9 mouse cellular contexts compared by ENCODE assay signal in the genomic region with DNA sequence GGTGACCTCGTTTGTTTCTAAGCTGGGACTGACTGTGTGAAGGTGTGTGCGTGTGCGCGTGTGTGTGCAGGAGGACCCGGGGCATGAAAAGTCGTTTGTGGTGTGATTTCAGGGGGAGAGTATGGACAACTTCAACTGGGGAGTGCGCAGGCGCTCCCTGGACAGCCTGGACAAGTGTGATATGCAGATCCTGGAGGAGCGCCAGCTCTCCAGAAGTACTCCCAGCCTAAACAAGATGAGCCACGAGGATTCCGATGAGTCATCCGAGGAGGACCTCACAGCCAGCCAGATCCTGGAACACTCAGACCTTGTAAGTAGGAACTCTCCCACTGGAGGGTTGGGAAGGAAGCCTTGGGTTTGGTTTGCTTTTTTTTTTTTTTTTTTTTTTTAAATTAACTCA. TPM values are rescaled to one million over a fixed set of nuclear protein-coding genes. Genes with fewer than 3 reads are reported as not detected.
DNase-seq lines count a peak whose midpoint lies in the region; ATAC-seq and TF ChIP-seq lines count a peak whose summit lies in the region.
"Had no signal": no experiment of that assay in that cellular context is flagged by ENCODE, and none has a peak within 500 bp of the region (broad histone marks: within the 10 kb centered on the region; RNA-seq: fewer than 3 reads in every experiment).

No protein-coding gene starts in this region.

- H3K9ac ChIP-seq in hindbrain, embryonic 14.5 days: no peak overlapping the region
- H3K9ac ChIP-seq in hindbrain, embryonic 11.5 days (ENCODE audit: low read depth, low read length): no peak overlapping the region
- H3K9ac ChIP-seq in heart, adult 2 months (ENCODE audit: low read depth, low read length): peak overlapping the region; percentile 36; the same call in 1 of the 2 replicates
- H3K9ac ChIP-seq in kidney, postnatal 0 days (ENCODE audit: low read depth, low read length): no peak overlapping the region
- no peak overlapping the region for H3K9ac ChIP-seq in liver, embryonic 13.5 days
- H3K9ac ChIP-seq: hindbrain, embryonic 15.5 days had no signal

- H3K4me1 ChIP-seq in hindbrain, embryonic 14.5 days (replicated peaks; ENCODE audit: control insufficient read depth, insufficient read depth, low read length): no peaks in the 10 kb centered on the region
- no peaks in the 10 kb centered on the region for H3K4me1 ChIP-seq in hindbrain, embryonic 11.5 days (replicated peaks; ENCODE audit: control insufficient read depth, insufficient read depth, low read length)
- H3K4me1 ChIP-seq in heart, adult 2 months (ENCODE audit: control insufficient read depth, insufficient read depth, low read length): peaks cover 10% of the 10 kb centered on the region
- H3K4me1 ChIP-seq in kidney, postnatal 0 days (replicated peaks; ENCODE audit: insufficient read depth, low read length): no peaks in the 10 kb centered on the region
- peaks cover 16% of the 10 kb centered on the region for H3K4me1 ChIP-seq in liver, embryonic 13.5 days (replicated peaks)
- H3K4me1 ChIP-seq: hindbrain, embryonic 15.5 days had no signal

- peak; percentile 90 for TF ChIP-seq EP300 in heart, adult 2 months (IDR thresholded peaks at IDR 0.05; ENCODE audit: insufficient read depth, low read depth, low read length)

- 81% methylated on average over 12 of the region's 12 CpGs for WGBS in hindbrain, embryonic 14.5 days
- WGBS in hindbrain, embryonic 11.5 days: 87% methylated on average over 12 of the region's 12 CpGs
- 6% methylated on average over 12 of the region's 12 CpGs for WGBS in heart, adult 2 months
- WGBS in kidney, postnatal 0 days: 51% methylated on average over 12 of the region's 12 CpGs
- WGBS in liver, embryonic 13.5 days (ENCODE audit: insufficient replicate concordance): 66% methylated on average over 12 of the region's 12 CpGs

- intact Hi-C loops in heart, adult 2 months (cut with DNase I): no loop called here

- H3K36me3 ChIP-seq in hindbrain, embryonic 14.5 days (replicated peaks; ENCODE audit: control insufficient read depth, insufficient read depth): peaks cover 55% of the 10 kb centered on the region
- H3K36me3 ChIP-seq in hindbrain, embryonic 11.5 days (ENCODE audit: control insufficient read depth, insufficient read depth, low read length): no peaks in the 10 kb centered on the region
- H3K36me3 ChIP-seq in heart, adult 2 months (ENCODE audit: control insufficient read depth, insufficient read depth, low read length): peaks cover 31% of the 10 kb centered on the region
- H3K36me3 ChIP-seq in kidney, postnatal 0 days (ENCODE audit: insufficient read depth, low read length): no peaks in the 10 kb centered on the region
- H3K36me3 ChIP-seq in liver, embryonic 13.5 days: no peaks in the 10 kb centered on the region

- TF ChIP-seq CTCF in heart, adult 2 months (IDR thresholded peaks at IDR 0.05): no peak
- TF ChIP-seq CTCF in kidney, postnatal 0 days (IDR thresholded peaks at IDR 0.05; ENCODE audit: low read depth): no peak

- H3K9me3 ChIP-seq in hindbrain, embryonic 14.5 days (ENCODE audit: control insufficient read depth, low read length): no peaks in the 10 kb centered on the region
- H3K9me3 ChIP-seq in hindbrain, embryonic 11.5 days (ENCODE audit: control insufficient read depth, low read length): no peaks in the 10 kb centered on the region
- H3K9me3 ChIP-seq in kidney, postnatal 0 days (replicated peaks; ENCODE audit: low read length): no peaks in the 10 kb centered on the region
- H3K9me3 ChIP-seq in liver, embryonic 13.5 days (replicated peaks): no peaks in the 10 kb centered on the region
- H3K9me3 ChIP-seq: hindbrain, embryonic 15.5 days had no signal

- no peak for ATAC-seq in hindbrain, embryonic 14.5 days (ENCODE audit: low FRiP score)
- no peak for ATAC-seq in hindbrain, embryonic 11.5 days (ENCODE audit: low FRiP score)
- peak; percentile 89 for ATAC-seq in kidney, postnatal 0 days (replicated peaks; ENCODE audit: low FRiP score, low read depth)
- peak; percentile 69 for ATAC-seq in liver, embryonic 13.5 days (ENCODE audit: low read depth)

- H3K4me2 ChIP-seq in hindbrain, embryonic 14.5 days (replicated peaks): no peak overlapping the region
- no peak overlapping the region for H3K4me2 ChIP-seq in hindbrain, embryonic 11.5 days (replicated peaks; ENCODE audit: low read depth, low read length)
- peak overlapping the region; percentile 26; the same call in 1 of the 2 replicates for H3K4me2 ChIP-seq in kidney, postnatal 0 days (ENCODE audit: low read length)
- no peak overlapping the region for H3K4me2 ChIP-seq in liver, embryonic 13.5 days
- H3K4me2 ChIP-seq: hindbrain, embryonic 15.5 days had no signal

- peak; percentile 46 for TF ChIP-seq POLR2A in heart, adult 2 months (IDR thresholded peaks at IDR 0.05; ENCODE audit: insufficient read depth, low read depth, low read length)

- H3K4me3 ChIP-seq in hindbrain, embryonic 14.5 days (replicated peaks; ENCODE audit: low read length): no peak overlapping the region
- H3K4me3 ChIP-seq in hindbrain, embryonic 11.5 days (ENCODE audit: low read depth, low read length): no peak overlapping the region
- H3K4me3 ChIP-seq in heart, adult 2 months: peak overlapping the region; percentile 9; the same call in 1 of the 2 replicates
- no peak overlapping the region for H3K4me3 ChIP-seq in kidney, postnatal 0 days (replicated peaks; ENCODE audit: low read depth, low read length)
- H3K4me3 ChIP-seq in liver, embryonic 13.5 days (replicated peaks): no peak overlapping the region
- H3K4me3 ChIP-seq: hindbrain, embryonic 15.5 days had no signal

- no peaks in the 10 kb centered on the region; the same call in 1 of the 2 replicates for H3K79me2 ChIP-seq in heart, adult 2 months (replicated peaks; ENCODE audit: control insufficient read depth, insufficient read depth, low read length)

- no peaks in the 10 kb centered on the region for H3K27me3 ChIP-seq in hindbrain, embryonic 14.5 days (ENCODE audit: control insufficient read depth, insufficient read depth, low read length)
- no peaks in the 10 kb centered on the region for H3K27me3 ChIP-seq in hindbrain, embryonic 11.5 days (ENCODE audit: control insufficient read depth, insufficient read depth, low read length)
- no peaks in the 10 kb centered on the region for H3K27me3 ChIP-seq in heart, adult 2 months (ENCODE audit: control insufficient read depth, insufficient read depth, low read length)
- no peaks in the 10 kb centered on the region for H3K27me3 ChIP-seq in kidney, postnatal 0 days (ENCODE audit: insufficient read depth, low read length)
- H3K27me3 ChIP-seq in liver, embryonic 13.5 days: no peaks in the 10 kb centered on the region
- H3K27me3 ChIP-seq: hindbrain, embryonic 15.5 days had no signal

- peak; percentile 36 for DNase-seq in hindbrain, embryonic 14.5 days (ENCODE audit: low spot score)
- no peak for DNase-seq in hindbrain, embryonic 11.5 days (ENCODE audit: low spot score)
- peak; percentile 75 to 87 for DNase-seq in cerebellum, postnatal 25 days
- peak; percentile 87 to 94 for DNase-seq in heart, adult 2 months
- DNase-seq in kidney, postnatal 0 days (ENCODE audit: low spot score): peak; percentile 97
- DNase-seq in liver, embryonic 13.5 days: no peak
- peak; percentile 83 to 88 for DNase-seq in right cerebral cortex, postnatal 36 days (ENCODE audit: low spot score in 2 of 2)
- no peak for DNase-seq in thymus, postnatal 14 days

- no peak overlapping the region for H3K27ac ChIP-seq in hindbrain, embryonic 14.5 days
- no peak overlapping the region for H3K27ac ChIP-seq in hindbrain, embryonic 11.5 days (ENCODE audit: low read depth, low read length)
- peak overlapping the region; percentile 87 for H3K27ac ChIP-seq in heart, adult 2 months
- H3K27ac ChIP-seq in kidney, postnatal 0 days: peak overlapping the region; percentile 61; the same call in 1 of the 2 replicates
- no peak overlapping the region for H3K27ac ChIP-seq in liver, embryonic 13.5 days
- H3K27ac ChIP-seq: hindbrain, embryonic 15.5 days had no signal

RNA-seq across cellular contexts. Expression of a gene that starts 51.8 kb away (rescaled TPM):
- polyA plus RNA-seq in hindbrain, embryonic 14.5 days (2014; fragmentation: Nextera tagmentation; extraction: Ambion mirVana): not detected in 2 replicates
- polyA plus RNA-seq in hindbrain, embryonic 11.5 days (2014; fragmentation: Nextera tagmentation; extraction: Ambion mirVana): not detected in 2 replicates
- not detected for total RNA-seq in heart, adult 2 months (2021)
- polyA plus RNA-seq in heart, adult 2 months (2012; rRNA removed): not detected in 2 replicates
- not detected in 2 replicates for polyA plus RNA-seq in kidney, postnatal 0 days (2015; fragmentation: Nextera tagmentation; extraction: Ambion mirVana)
- not detected in 2 replicates for polyA plus RNA-seq in liver, embryonic 13.5 days (2015; fragmentation: Nextera tagmentation; extraction: Ambion mirVana)
- polyA plus RNA-seq: hindbrain, embryonic 15.5 days had no signal

RNA-seq across cellular contexts. Expression of a gene that starts 56.3 kb away (rescaled TPM):
- 10.4 and 10.9 TPM in 2 replicates for polyA plus RNA-seq in hindbrain, embryonic 14.5 days (2014; fragmentation: Nextera tagmentation; extraction: Ambion mirVana)
- polyA plus RNA-seq in hindbrain, embryonic 11.5 days (2014; fragmentation: Nextera tagmentation; extraction: Ambion mirVana): 22.6 and 25.8 TPM in 2 replicates
- 1 to 10 TPM; 1.6 to 2.0 TPM for total RNA-seq in heart, adult 2 months (2021)
- polyA plus RNA-seq in heart, adult 2 months (2012; rRNA removed): 1.1 and 2.4 TPM in 2 replicates
- polyA plus RNA-seq in kidney, postnatal 0 days (2015; fragmentation: Nextera tagmentation; extraction: Ambion mirVana): 12.7 and 13.6 TPM in 2 replicates
- 21.3 and 23.2 TPM in 2 replicates for polyA plus RNA-seq in liver, embryonic 13.5 days (2015; fragmentation: Nextera tagmentation; extraction: Ambion mirVana)

Comparison
In these comparisons a context has a peak if more than half of its experiments do, and no peak if none do; other contexts are left out.
1. DNase-seq: peak in hindbrain, embryonic 14.5 days (single experiment), cerebellum, postnatal 25 days (2 of 2), heart, adult 2 months (2 of 2), kidney, postnatal 0 days (single experiment) and right cerebral cortex, postnatal 36 days (2 of 2); none in hindbrain, embryonic 11.5 days (single experiment), liver, embryonic 13.5 days (single experiment) and thymus, postnatal 14 days (single experiment).
2. ATAC-seq: peak in kidney, postnatal 0 days (single experiment) and liver, embryonic 13.5 days (single experiment); none in hindbrain, embryonic 14.5 days (single experiment) and hindbrain, embryonic 11.5 days (single experiment).
3. H3K27ac ChIP-seq: peak in heart, adult 2 months (single experiment) and kidney, postnatal 0 days (single experiment); none in hindbrain, embryonic 14.5 days (single experiment), hindbrain, embryonic 11.5 days (single experiment) and liver, embryonic 13.5 days (single experiment).